Mouse (Mus musculus) A20 (cell line): ENCODE results near the gene B3gntl1.
"Not testable (repeated sequence)": the region's sequence is repeated elsewhere in the genome, so short reads cannot be mapped to it uniquely, and the experiment has no call there.

Source experiments
- DNase-seq: peaks from one replicate; pipeline ENCODE4 v3.0.0-alpha.2; 2011; ENCODE audit warnings: low read depth, low spot score

The B3gntl1 gene

DNA sequence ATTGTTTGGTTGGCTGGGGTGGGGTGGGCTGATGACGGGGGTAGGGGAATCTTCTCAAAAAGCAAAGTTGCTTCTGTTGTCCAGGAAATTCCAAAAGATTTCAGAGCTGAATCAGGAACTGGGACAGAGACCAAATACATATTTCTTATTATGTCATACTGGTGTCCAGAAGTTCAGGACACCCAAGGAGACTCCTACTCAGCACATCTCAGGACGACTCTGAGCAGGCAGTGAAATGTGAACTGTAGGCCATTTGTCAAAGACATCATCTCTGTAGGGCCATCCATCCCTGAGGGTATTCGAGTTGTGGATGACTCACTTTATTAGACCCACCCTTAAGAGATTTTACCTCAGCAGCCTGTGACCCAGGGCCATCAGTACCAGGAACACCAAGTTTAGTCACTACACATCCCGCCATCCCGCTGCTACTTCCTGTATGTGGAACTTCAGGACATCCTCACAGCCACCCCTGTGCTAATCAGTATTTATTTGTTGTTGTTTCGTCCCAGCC, 12.6 kb upstream of the B3gntl1 start:
- no peak for DNase-seq

DNA sequence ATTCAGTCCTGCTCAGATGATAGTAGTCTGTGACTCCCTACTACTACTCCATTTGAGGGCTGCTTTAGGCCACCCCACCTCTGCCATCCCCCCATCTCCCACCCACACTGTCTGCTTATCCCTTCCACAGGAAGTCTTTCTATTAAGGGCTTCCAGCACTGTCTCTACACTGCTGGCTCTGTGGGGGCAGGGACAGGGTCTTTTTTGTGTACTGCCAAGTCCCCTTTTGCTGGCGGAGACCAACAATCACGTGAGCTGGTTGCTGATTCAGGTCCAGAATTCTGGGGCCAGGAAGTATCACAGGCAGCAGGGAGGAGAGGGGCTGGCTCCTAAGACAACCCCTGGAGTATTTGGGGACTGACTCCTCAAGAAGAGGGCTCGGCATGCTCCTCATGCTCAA, 10.3 kb upstream of the B3gntl1 start:
- no peak for DNase-seq

DNA sequence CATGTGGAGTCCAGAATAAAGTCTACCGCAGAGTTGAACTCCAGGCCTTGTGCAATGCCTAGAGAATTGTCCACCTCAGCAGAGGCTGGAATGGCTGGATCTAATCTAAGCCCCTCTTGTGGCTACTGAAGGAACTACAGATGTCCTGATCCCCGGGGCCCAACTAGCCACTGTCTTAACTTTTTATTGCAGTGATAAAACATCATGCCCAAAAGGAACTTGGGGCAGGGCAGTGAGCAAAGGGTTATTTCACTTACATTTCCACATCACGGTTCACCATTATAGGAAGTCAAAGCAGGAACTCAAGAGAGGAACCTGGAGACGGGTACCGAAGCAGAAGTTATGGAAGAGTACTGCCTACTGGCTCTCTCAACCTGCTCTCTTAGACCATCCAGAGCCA, 7.8 kb upstream of the B3gntl1 start:
- peak; percentile 23 for DNase-seq

DNA sequence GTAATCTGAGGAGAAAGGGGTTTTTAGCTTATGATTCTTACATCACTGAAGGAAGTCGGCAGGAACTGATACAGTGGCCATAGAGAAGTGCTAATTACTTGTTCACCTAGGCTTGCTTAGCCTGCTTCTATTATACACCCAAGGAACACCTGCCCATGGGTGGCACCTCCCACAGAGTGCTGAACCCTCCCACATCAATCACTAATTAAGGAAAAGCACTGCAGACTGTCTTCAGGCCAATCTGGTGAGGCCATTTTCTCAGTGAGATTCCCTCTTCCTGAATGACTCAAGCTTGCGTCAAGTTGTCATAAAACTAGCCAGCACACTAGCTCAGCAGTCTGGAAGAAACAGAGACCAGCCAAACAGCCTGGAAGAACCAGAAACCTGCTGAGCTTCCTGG, 6.6 kb upstream of the B3gntl1 start:
- DNase-seq, result no peak

DNA sequence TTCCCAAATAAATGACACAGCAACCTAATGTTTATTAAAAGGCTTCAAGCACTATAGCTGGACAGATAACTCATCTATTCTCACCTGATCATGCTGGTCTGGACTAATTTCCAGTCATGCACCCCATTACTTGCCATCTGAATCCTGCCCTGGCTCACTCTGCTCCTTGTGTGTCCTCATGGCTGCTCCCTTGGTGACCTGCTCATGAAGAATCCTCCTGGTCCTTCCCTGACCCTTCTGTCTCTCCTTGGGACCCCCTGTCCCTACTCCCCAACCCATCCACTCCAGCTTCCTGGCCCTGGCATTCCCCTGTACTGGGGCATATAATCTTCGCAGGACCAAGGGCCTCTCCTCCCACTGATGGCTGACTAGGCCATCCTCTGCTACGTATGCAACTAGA, 3.9 kb upstream of the B3gntl1 start:
- DNase-seq, result no peak

DNA sequence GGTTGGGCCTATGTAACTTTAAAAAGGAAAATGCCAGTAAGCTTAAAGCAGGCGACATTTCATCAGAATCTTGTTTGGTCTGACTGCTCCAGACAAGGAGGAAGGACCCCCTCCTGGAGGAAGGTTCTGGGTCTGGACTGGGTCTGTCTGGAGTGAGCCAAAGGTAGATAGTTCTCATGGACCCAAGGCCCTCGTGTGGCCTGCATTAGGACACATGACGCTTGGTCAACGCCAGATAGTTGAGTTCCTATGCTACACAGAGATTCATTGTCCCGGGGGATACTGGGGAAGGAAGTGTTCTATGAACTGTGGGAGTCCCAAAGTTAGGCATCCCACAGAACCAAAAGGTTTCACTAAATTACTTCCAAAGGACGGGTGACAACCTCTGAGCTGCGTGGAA, 676 bp upstream of the B3gntl1 start:
- no peak for DNase-seq

DNA sequence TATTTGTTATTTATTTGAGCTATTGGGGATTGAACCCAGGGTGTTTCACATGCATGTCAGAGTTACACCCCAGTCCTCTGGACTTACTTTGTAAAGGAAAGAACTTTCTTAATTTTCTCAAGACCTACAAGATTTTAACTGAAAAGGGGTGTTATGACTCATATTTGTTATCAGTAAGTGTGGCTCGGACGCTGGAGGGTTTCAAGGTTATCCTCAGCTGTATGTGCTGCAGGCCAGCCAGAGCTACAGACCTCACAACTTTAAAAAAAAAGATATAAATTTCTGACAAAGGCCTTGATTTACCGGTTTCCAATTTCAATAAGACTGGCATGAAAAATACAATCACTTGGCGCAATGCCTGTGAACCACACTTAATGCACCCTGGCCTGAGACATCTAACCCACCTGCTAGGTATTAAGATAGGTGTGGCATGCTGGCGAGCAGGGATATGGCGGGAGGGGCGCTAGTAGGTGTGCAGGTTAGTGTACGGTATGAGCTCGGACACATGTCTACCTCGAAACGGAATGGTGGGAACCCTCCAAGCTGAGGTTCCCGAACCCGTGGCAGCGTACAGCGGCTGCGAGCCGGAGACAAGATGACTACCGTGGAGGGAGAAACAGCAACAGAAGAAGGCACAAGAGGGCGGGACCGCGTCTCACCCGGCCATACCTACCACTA, 502 bp downstream of the B3gntl1 start:
- no peak for DNase-seq

DNA sequence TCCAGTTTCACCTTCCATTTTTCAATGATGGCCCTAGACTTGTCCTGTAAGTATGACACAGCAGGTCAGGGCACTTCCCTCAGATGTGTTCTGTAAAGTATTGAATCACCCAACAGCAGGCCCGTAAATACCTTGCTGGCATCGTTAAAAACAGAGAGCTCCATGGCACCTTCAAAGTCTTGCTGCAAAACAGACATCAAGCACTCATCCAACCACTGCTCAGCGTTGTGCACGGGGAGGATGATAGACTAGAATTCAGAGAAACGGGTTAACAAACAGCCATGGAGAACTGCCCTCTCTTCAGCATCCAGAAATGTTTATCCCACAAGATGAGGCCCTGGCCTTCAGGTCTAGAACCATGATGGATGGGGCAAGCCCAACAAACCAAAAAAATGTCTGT, 2.0 kb downstream of the B3gntl1 start:
- DNase-seq, result no peak

DNA sequence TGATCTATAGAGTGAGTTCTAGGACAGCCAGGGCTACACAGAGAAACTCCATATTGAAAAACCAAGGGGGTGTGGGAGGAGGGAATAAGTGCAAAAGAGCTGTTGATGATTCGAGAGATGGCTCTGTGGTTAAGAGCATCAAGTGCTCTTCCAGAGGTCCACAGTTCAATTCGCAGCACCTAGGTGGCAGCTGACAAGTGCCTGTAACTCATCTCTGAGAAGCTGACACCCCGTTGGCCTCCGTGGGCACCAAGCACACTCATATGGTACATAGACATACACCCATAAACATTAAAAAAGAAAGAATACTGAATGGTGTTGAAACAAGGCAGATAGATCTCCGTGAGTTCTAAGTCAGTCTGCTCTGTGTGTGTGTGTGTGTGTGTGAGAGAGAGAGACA, 4.2 kb downstream of the B3gntl1 start:
- no peak for DNase-seq

DNA sequence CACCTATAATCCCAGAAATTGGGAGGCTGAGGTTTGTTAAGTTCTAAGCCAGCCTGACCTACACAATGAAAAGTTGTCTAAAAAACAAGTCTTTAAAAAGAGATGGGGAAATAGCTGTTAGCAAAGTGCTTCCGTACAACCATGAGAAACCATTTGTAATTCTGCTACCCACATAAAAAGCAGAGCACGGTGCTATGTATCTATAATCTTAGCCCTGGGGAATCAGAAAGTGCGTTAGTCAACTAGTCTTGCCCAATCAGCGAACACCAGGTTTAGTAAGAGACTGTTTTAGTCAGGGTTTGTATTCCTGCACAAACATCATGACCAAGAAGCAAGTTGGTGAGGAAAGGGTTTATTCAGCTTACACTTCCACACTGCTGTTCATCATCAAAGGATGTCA, 5.4 kb downstream of the B3gntl1 start:
- no peak for DNase-seq

DNA sequence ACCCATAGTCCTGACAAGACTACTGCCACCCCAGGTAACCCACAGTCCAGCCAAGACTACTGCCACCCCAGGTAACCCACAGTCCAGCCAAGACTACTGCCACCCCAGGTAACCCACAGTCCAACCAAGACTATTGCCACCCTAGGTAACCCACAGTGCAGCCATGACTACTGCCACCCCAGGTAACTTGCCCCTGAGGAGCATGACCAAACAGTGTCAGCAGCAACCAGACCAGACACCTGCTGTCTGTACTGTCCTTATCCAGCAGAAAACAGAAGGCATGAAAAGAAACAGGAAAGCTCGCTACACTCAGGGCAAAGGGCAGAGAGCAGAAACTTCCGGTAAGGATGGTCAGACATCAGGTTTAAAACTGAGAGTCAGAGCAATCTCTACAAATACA, 11.8 kb downstream of the B3gntl1 start:
- DNase-seq, result no peak

DNA sequence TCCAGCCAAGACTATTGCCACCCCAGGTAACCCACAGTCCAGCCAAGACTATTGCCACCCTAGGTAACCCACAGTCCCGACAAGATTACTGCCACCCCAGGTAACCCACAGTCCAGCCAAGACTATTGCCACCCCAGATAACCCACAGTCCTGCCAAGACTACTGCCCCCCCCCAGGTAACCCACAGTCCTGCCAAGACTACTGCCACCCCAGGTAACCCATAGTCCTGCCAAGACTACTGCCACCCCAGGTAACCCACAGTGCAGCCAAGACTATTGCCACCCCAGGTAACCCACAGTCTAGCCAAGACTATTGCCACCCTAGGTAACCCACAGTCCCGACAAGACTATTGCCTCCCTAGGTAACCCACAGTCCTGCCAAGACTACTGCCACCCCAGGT, 12.3 kb downstream of the B3gntl1 start:
- not testable (repeated sequence) for DNase-seq

DNA sequence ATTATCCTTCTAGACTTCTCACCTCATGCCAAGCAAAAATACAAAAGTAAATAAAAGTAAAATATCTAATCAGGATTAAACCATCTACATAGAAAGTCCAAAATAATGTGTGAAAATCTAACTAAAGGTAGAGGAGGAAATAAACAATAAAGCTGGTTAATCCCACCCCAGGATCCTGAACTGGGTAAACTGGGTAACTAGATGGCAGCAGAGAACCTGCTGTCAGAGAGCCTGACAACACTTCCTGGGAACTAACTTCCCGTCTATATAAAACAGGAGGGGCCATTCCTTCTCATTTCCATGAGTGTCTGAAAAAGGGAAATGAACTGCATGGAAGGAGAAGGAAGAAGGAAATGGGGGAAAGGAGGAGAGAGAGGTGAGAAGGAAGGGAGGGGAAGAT, 14.8 kb downstream of the B3gntl1 start:
- no peak for DNase-seq

DNA sequence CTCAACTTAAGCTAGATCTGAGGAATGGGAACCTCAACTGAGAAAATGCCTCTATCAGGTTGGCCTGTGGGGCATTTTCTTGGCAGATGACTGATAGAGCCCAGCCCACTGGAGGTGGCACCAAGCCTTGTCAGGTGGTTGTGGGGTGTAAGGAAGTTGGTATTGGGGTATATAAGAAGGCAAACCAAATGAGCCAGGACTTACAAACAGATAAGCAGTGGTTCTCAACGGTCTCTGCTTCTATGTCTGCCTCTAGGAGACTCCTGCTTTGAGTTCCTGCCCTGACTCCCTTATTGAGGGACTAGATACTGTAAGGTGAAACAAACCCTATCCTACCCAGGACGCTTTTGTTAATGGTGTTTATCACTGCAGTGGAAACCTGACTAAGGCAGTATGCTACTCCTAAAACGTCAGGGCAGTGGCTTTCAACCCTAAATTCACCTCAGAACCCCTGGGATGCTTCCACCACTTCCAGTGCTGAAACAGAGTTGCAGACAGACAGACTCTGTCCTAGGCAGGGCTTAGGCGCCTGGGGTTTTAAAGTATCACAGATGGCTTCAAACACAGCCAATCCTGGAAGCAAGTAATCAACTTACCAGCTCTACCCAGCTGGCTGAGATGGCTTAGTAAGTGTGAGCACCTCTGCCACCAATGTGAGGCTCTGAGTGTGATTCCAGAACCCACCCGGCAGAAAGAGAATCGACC, 17.0 kb downstream of the B3gntl1 start:
- no peak for DNase-seq

DNA sequence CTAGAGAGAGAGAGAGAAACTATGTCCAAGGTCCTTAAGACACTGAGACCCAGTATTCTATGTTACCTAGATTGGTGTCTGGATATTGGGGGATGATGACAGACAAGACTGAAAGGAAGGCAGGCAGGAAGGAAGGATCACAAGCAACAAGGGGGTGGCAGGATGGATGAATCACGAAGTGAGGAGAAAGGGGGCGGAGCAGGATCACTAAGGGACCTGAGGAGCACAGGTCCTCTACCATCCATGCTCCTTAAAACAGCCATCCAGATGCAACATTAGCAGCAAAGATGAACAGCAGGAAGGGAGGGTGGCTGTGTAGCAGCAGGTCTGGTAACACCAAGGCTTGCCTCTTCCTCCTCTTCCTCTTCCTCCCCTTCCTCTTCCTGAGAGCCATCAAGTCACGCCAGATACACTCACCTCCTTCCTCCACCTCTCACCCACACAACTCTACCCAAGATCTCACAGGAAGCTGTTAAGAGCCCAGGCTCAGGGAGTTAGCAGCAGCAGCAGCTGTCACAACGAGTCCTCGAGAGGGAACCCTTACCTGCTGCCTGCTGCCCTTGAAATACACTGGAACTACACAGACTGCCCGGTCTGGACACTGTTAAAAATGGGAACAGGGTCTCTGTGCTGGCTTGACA, 17.7 kb downstream of the B3gntl1 start:
- no peak for DNase-seq

DNA sequence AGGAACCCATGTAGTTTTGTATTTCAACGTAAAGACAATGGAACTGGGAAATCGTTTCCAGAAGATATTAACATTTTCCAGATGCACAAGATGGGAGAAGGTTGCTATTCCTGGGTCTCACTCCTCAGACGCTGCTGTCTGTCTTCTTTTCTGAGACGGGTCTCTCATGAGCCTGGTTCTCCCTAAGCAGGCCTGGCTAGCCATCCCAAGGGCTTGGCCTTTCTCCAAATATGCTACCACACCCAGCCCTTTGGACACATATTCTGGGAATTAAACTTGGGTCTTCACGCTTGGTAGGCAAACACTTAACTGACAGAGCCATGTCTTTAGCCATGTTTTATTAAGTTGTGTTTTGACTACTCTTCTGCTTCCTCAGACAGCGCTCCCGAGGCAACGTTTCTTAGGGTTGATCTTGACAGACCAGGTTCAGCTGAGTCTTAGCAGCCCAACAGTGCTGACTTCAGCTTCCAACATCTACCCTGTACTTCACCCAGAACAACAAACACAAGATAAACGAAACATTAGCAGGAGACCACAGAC, 18.5 kb downstream of the B3gntl1 start:
- DNase-seq, result no peak

DNA sequence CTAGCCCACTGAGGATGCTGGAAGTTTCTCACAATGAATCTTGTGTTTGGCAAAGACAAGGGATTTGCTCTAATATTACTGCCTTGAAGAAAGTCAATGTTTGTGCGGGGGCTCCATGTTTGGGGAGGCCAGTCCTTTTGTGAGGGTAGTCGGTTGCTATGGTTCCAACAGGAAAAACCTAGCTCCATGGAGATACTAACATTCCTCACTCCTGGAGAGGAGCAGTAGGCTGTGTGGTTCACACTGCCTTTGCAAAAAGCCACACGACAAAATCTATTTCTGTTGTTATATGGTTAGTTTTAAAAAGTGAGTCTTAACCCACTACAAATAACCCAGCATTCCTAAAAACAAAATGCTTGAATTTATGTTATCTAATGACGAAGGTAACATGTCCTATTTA, 19.3 kb downstream of the B3gntl1 start:
- DNase-seq, result no peak

DNA sequence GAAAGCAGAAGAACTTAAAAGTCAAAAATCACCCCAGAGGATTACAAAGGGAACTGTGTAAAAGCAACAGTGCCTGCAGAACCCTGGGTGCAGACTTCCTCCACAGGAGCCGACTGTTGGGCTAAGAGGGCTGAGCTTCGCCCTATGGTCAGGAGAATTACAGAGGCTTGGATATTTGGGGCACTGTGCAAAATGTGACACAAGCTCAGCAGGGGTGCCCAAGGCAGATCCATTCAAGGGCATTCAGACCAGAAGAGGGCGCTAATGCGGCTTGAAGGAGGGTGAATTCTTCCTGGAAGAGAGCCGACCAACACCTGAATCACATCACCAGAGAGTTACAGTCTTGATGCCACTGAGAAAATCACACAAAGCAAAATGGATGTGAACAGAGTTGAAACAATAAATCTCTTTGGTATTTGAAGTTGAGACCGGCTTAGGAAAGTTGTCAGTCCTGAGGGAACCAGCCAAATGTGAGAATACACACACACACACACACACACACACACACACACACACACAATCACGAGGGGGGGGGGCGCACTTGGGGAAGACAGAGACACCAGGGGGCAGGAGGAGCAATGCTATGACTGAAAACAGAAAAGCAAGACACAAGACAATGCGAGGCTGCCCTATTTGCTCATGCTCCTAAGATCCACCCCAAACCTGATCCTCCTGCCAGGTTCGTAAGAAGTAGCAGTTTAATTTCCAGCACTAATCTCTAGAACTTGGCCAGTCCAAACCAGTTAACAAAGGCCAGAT, 20.2 kb downstream of the B3gntl1 start:
- DNase-seq, result peak; percentile 70

DNA sequence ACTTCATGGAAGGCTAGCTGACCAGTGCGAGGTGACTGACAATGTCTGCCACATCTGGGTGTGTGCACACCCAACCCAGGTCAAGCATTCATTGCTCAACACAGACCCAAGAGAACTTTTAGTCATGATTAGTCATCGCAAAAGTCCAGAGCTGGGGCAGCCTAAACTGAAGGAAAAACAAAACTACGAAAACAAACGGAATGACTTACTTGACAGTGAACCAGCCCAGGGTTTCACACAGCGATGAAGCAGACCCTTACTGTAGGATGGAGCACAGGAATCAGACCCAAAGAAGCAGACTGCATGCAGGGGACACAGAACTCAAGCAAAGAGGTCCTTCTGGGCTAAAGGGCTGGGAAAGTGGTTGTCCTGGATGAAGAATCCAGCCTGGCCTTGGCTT, 21.0 kb downstream of the B3gntl1 start:
- DNase-seq, result no peak

DNA sequence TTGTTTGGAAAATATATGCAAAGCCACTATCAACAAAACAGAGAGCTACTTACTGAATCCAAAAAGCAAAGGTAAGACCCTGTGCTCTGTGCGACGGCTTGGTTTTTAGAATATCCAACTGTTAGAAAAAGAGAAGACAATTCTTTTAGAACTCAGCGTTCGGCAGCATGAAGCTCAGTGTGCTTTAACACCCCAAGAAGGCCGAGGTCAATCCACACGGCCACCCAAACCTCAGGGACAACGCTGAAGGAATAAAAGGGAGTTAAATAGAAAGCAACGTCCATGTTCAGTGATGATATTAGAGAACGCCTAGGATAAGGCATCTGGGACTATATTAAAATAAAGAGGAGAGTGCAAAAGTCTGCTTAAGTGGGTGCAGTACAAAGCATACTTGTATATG, 21.4 kb downstream of the B3gntl1 start:
- no peak for DNase-seq

DNA sequence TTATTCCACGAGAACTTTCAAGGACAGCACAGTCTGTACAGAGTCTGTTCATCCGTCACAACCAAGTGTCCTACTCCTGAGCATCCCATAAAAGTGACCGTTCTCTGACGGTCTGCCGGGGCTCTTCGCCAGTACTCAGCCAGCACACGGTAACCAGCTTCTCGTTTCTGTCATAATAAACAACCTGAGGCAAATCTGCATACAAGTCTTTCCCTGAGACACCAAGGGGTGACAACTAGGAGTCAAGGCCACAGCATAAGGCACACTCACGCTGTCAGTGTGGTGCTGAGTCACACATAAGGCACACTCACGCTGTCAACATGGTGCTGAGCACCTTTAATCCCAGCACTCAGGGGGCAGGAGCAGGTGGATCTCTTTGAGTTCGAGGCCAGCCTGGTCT, 22.3 kb downstream of the B3gntl1 start:
- DNase-seq, result no peak

DNA sequence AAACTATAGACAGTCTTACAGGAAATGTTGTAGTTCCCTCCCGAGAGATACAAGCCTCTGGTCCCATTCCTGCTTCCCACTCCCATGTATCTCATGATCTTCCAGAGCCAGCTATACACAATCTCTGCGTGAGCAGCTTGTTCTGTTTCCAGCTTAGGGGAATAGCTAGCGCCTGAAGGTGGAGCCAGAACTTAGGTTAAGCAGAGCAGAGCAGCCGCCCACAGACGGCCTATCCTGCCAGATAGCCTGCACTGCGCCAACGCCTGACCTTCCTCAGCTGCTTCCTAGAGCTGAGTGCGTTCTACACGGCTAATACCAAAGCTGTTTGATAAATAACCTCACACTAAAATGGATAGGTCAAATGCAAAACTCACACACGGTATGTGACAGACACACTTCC, 23.1 kb downstream of the B3gntl1 start:
- no peak for DNase-seq
